Mouse (Mus musculus): ENCODE measurements around the gene Nectin1.

DNA sequence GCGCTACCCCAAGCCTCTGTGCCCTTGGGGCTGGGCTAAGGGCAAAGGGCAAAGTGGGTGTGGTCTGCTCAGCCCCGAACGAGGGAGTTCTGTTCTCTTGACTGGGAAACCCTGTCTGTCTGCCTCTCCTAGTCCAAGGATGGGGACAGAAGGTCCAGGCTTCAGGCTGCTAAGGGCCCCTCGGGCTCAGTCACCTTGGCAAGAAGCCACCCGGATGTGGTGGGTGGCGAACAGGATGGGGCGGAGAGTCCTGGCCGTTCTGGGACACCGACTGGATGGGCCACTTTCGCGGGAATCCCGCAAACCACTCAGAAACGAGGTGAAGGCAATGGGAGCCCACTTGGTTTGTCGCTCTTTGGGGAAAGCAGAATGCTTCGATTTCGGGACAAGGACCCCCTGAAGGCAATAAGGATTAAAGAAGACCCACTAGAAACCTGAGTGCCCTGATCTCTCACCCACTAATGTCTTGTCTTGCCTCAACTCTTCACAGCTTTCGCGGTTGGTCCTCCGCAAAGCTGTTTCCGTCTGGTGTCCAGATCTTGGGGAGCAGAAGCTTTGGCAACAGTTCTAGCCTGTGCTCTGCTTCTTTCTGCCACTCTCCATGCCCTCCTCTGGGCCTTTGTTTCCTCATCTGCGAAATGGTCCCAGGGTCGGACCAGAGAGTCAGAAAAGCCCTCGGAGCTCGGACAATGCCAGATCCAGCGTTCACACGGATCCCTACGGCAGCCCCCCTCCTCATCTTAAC, 710 bp upstream of the Nectin1 start:
- peak; percentile 39; the same call in 1 of the 2 replicates for TF ChIP-seq POLR2A (IDR thresholded peaks at IDR 0.05; ENCODE audit: borderline replicate concordance, extremely low read depth, low read depth, low read length)
- TF ChIP-seq CTCF (IDR thresholded peaks at IDR 0.05; ENCODE audit: insufficient read depth, low read length), result no peak

All from lung, adult 2 months (tissue).